Mouse (Mus musculus) myocyte (in vitro differentiated cells): Measurements from ENCODE around the gene Itpr2. TPM values are rescaled to one million over a fixed set of nuclear protein-coding genes. Genes with fewer than 3 reads are reported as not detected.

Source experiments
- H3K27me3 ChIP-seq: one replicate; pipeline ENCODE4 v1.6.1; 2011; ENCODE audit not compliant: control insufficient read depth, insufficient read depth, insufficient read length
- H3K36me3 ChIP-seq: one replicate; pipeline ENCODE4 v1.6.1; 2011; ENCODE audit not compliant: control insufficient read depth, insufficient read depth
- H3K4me2 ChIP-seq: one replicate; pipeline ENCODE4 v1.6.1; 2011; ENCODE audit warnings: low read depth, control low read depth
- H3K4me3 ChIP-seq: one replicate; pipeline ENCODE4 v1.5.1; 2011; ENCODE audit warnings: mild to moderate bottlenecking, control low read depth, moderate library complexity
- H3K79me2 ChIP-seq: one replicate; pipeline ENCODE4 v1.6.1; 2011; ENCODE audit not compliant: control insufficient read depth, insufficient read depth
- H3ac ChIP-seq: one replicate; pipeline ENCODE4 v1.6.1; 2011; ENCODE audit not compliant: control insufficient read depth, insufficient read length
- CEBPB ChIP-seq: IDR thresholded peaks from 2 replicates; pipeline ENCODE4 v1.6.1; 2011; ENCODE audit warnings: mild to moderate bottlenecking, moderate library complexity; ENCODE audit not compliant: poor library complexity, insufficient read depth, severe bottlenecking
- E2F4 ChIP-seq: IDR thresholded peaks from one replicate; pipeline ENCODE4 v1.6.1; 2011; ENCODE audit warnings: mild to moderate bottlenecking, control low read depth, moderate library complexity; ENCODE audit not compliant: insufficient read depth
- MAX ChIP-seq: IDR thresholded peaks from one replicate; pipeline ENCODE4 v1.6.1; 2011; ENCODE audit warnings: low read depth, mild to moderate bottlenecking, control low read depth
- MYOD1 ChIP-seq, 3 experiments: IDR thresholded peaks; one replicate each; pipeline ENCODE4 v1.6.1; 2011; ENCODE audit warnings: control low read depth in 2 of 3, low read depth in 2 of 3, mild to moderate bottlenecking in 2 of 3, moderate library complexity in 1 of 3; ENCODE audit not compliant: insufficient read length in 2 of 3, control insufficient read depth in 1 of 3
- MYOG ChIP-seq, 3 experiments: IDR thresholded peaks; one replicate each; pipeline ENCODE4 v1.6.1; 2011; ENCODE audit warnings: control low read depth in 2 of 3, low read depth in 2 of 3, mild to moderate bottlenecking in 2 of 3; ENCODE audit not compliant: insufficient read length in 2 of 3, control insufficient read depth in 1 of 3, insufficient read depth in 1 of 3
- POLR2A ChIP-seq: IDR thresholded peaks from one replicate; pipeline ENCODE4 v1.6.1; 2011; ENCODE audit warnings: low read depth, mild to moderate bottlenecking, control low read depth, moderate library complexity; ENCODE audit not compliant: insufficient read length
- POLR2AphosphoS2 ChIP-seq: IDR thresholded peaks from one replicate; pipeline ENCODE4 v1.6.1; 2011; ENCODE audit warnings: low read depth, control low read depth; ENCODE audit not compliant: insufficient read length
- REST ChIP-seq: IDR thresholded peaks from one replicate; pipeline ENCODE4 v1.6.1; 2011; ENCODE audit warnings: mild to moderate bottlenecking, control low read depth, moderate library complexity; ENCODE audit not compliant: insufficient read depth, insufficient read length
- SRF ChIP-seq: IDR thresholded peaks from one replicate; pipeline ENCODE4 v1.6.1; 2011; ENCODE audit warnings: low read depth; ENCODE audit not compliant: control insufficient read depth, insufficient read length
- TCF12 ChIP-seq: IDR thresholded peaks from one replicate; pipeline ENCODE4 v1.6.1; 2011; ENCODE audit warnings: mild to moderate bottlenecking, control low read depth; ENCODE audit not compliant: poor library complexity, insufficient read depth, severe bottlenecking
- TCF3 ChIP-seq: IDR thresholded peaks from one replicate; pipeline ENCODE4 v1.6.1; 2011; ENCODE audit warnings: low read depth, control low read depth; ENCODE audit not compliant: insufficient read length
- USF1 ChIP-seq: IDR thresholded peaks from one replicate; pipeline ENCODE4 v1.6.1; 2011; ENCODE audit warnings: low read depth, mild to moderate bottlenecking, control low read depth, moderate library complexity
- polyA plus RNA-seq: library from polyadenylated mRNA; unstranded; fragments of >200 nt; fragmentation: generic; extraction: Trizol; gene quantifications from one replicate; pipeline ENCODE4 v1.2.1, GENCODE M21; 2012; ENCODE audit warnings: missing spikeins

The Itpr2 gene
- polyA plus RNA-seq, 1 experiment = 4.7 TPM

DNA sequence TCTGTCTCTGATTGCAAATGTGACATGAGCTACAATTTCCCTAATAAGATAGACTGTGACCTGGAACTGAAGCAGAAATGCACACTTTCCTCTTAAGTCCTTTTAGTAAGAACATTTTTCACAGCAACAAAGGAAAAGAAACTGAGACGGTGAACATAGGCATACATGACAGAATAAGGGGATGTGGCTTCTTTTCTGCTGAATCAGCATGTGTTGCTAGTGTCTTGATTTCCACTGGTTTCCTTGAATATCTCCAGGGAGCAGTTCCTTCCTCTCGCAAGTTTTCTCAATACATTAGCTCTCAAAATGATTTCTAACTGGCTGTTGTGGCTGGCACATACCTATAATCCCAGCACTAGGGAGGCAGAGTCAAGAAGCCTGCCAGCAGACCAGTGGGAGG is 23.5 kb upstream of the Itpr2 start:
- TF ChIP-seq TCF3 (no peak), POLR2AphosphoS2 (no peak), MYOG (IDR thresholded peaks at IDR 0.05; ENCODE audit: control insufficient read depth in 1 of 3, insufficient read depth in 1 of 3, insufficient read length in 2 of 3, low read depth in 2 of 3) (no peak), E2F4 (no peak), TCF12 (no peak)
- Histone ChIP-seq H3K4me3 (no peak overlapping the region), H3K79me2 (no peaks in the 10 kb centered on the region), H3K36me3 (no peaks in the 10 kb centered on the region), H3K27me3 (no peaks in the 10 kb centered on the region), H3K4me2 (no peak overlapping the region), H3ac (no peak overlapping the region)

GRCm38 (mm10) chr6:146521456-146522245 is 19.6 kb upstream of the Itpr2 start:
- TF ChIP-seq USF1 (no peak), POLR2AphosphoS2 (no peak), POLR2A (no peak), MYOG (IDR thresholded peaks at IDR 0.05; ENCODE audit: control insufficient read depth in 1 of 3, insufficient read depth in 1 of 3, insufficient read length in 2 of 3, low read depth in 2 of 3) (no peak), MAX (no peak), TCF12 (no peak), TCF3 (no peak), E2F4 (no peak), SRF (no peak), CEBPB (no peak), REST (no peak), MYOD1 (IDR thresholded peaks at IDR 0.05; ENCODE audit: control insufficient read depth in 1 of 3, insufficient read length in 2 of 3, low read depth in 2 of 3) (no peak)
- Histone ChIP-seq H3K27me3 (no peaks in the 10 kb centered on the region), H3K36me3 (no peaks in the 10 kb centered on the region), H3K4me2 (peak overlapping the region; percentile 34), H3K4me3 (no peak overlapping the region), H3ac (no peak overlapping the region), H3K79me2 (no peaks in the 10 kb centered on the region)

DNA sequence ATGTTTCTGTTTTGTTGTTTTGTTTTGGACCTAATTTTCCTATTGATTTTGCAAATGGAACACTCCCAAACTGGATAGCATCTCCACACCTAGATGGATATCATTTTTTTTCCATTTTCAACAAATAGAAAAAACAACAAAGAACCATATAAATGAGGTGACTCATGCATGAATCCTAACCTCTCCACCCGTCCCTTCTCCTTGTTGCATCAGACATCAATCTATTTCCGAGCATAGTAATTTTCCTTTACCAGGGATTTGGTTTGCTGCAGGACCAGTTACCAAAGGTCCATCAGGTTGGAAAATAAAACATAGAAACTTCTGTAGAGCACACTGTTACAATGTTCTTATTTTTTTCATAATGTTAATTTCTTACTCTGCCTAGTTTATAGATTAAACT is 17.0 kb upstream of the Itpr2 start:
- H3K36me3 ChIP-seq = no peaks in the 10 kb centered on the region
- TF ChIP-seq CEBPB = peak; percentile 93
- no peak for TF ChIP-seq POLR2AphosphoS2
- no peaks in the 10 kb centered on the region for H3K79me2 ChIP-seq
- H3K4me3 ChIP-seq = no peak overlapping the region
- peak overlapping the region; percentile 28 for H3K4me2 ChIP-seq
- no peak overlapping the region for H3ac ChIP-seq
- H3K27me3 ChIP-seq = no peaks in the 10 kb centered on the region

DNA sequence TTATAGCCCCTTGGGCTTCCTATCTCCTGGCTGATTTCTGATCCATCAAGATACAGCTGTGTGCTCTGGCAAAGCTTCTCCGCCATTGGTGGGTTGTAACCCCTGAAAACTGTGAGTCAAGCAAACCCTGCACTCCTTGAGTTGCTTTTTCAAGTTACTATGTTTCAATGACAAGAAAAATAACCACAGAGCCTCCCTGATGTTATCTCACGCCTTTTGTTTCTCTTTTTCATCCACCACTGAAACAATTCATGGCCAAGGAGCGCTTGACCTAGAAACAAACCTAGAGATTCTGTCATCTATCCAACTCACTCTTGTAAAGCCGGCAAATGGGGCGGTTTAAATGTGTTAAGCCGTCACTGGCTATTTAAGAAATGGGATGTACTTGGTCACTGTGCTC is 13.9 kb upstream of the Itpr2 start:
- Histone ChIP-seq H3K36me3 (no peaks in the 10 kb centered on the region), H3K4me3 (no peak overlapping the region), H3K4me2 (peak overlapping the region; percentile 13), H3ac (no peak overlapping the region), H3K27me3 (no peaks in the 10 kb centered on the region), H3K79me2 (no peaks in the 10 kb centered on the region)
- TF ChIP-seq REST (no peak), E2F4 (no peak), TCF3 (no peak), CEBPB (no peak), MYOG (IDR thresholded peaks at IDR 0.05; ENCODE audit: control insufficient read depth in 1 of 3, insufficient read depth in 1 of 3, insufficient read length in 2 of 3, low read depth in 2 of 3) (no peak), SRF (no peak)

DNA sequence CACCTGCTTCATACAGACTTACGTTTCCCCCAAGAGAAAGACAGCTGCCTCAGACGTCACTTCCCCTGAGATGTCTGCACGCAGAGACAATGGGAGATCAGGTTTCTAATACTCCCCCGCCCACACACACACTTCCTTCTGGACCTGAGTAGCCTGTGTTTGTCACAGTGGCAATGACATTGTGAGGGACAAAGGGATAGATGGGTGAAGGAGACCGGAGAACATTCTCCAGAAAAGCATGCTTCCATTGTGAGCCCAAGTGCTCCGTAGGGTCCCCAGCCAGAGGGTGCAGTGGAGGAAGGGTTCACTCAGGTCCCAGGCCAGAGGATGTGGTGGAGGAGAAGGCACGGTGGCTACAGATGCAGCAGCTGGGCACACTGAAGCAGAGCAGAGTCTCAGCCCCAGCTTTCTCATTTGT is 12.5 kb upstream of the Itpr2 start:
- H3K36me3 ChIP-seq = no peaks in the 10 kb centered on the region
- no peaks in the 10 kb centered on the region for H3K27me3 ChIP-seq
- H3K4me2 ChIP-seq = no peak overlapping the region
- TF ChIP-seq CEBPB = no peak
- no peak for TF ChIP-seq POLR2A
- no peak for TF ChIP-seq SRF
- TF ChIP-seq USF1 = no peak
- no peaks in the 10 kb centered on the region for H3K79me2 ChIP-seq
- H3K4me3 ChIP-seq = no peak overlapping the region
- H3ac ChIP-seq = no peak overlapping the region
